8 mouse cellular contexts compared by ENCODE assay signal in genomic region chr4:150854839-150855246, GRCm38 (mm10). TPM values are rescaled to one million over a fixed set of nuclear protein-coding genes. Genes with fewer than 3 reads are reported as not detected.
DNase-seq lines count a peak whose midpoint lies in the region; ATAC-seq and TF ChIP-seq lines count a peak whose summit lies in the region.

No protein-coding gene starts in this region.

- no peak for TF ChIP-seq EP300 in heart, postnatal 0 days (IDR thresholded peaks at IDR 0.05; ENCODE audit: low read depth)
- no peak for TF ChIP-seq EP300 in liver, embryonic 14.5 days (IDR thresholded peaks at IDR 0.05; ENCODE audit: low read depth)

- H3K9me3 ChIP-seq in forebrain, embryonic 12.5 days: no peaks in the 10 kb centered on the region
- H3K9me3 ChIP-seq in heart, postnatal 0 days (replicated peaks; ENCODE audit: control insufficient read depth, low read length): no peaks in the 10 kb centered on the region
- no peaks in the 10 kb centered on the region for H3K9me3 ChIP-seq in liver, embryonic 14.5 days (ENCODE audit: control insufficient read depth, low read length)
- H3K9me3 ChIP-seq in neural tube, embryonic 11.5 days (ENCODE audit: control insufficient read depth, low read length): no peaks in the 10 kb centered on the region
- no peaks in the 10 kb centered on the region for H3K9me3 ChIP-seq in stomach, embryonic 16.5 days (replicated peaks; ENCODE audit: control insufficient read depth, low read length)

- peak; percentile 98 for ATAC-seq in forebrain, embryonic 12.5 days (ENCODE audit: low FRiP score)
- ATAC-seq in heart, postnatal 0 days (ENCODE audit: insufficient read depth, low read depth): peak; percentile 95
- ATAC-seq in liver, embryonic 14.5 days (ENCODE audit: insufficient read depth): peak; percentile 76
- peak; percentile 94 for ATAC-seq in neural tube, embryonic 11.5 days (ENCODE audit: insufficient read depth, low FRiP score, low TSS enrichment)
- peak; percentile 90 for ATAC-seq in stomach, embryonic 16.5 days (ENCODE audit: insufficient read depth, low FRiP score)

- DNase-seq in CD8-positive naive resting alpha-beta T cell, adult 2 months (ENCODE audit: low read depth in 2 of 2, low spot score in 2 of 2): peak; percentile 98
- DNase-seq in c-Kit-negative CD71-positive TER-119-positive erythroid progenitor cells, embryonic 14.5 days (ENCODE audit: low read depth, low spot score): peak; percentile 40
- peak; percentile 94 for DNase-seq in heart, postnatal 0 days (ENCODE audit: low spot score)
- peak; percentile 94 to 97 for DNase-seq in kidney, postnatal 36 days
- peak; percentile 59 to 76 (median 68) for DNase-seq in liver, embryonic 14.5 days (ENCODE audit: low read depth in 3 of 3, low spot score in 3 of 3)
- peak; percentile 98 for DNase-seq in neural tube, embryonic 11.5 days (ENCODE audit: low spot score)

- H3K36me3 ChIP-seq in forebrain, embryonic 12.5 days (replicated peaks): no peaks in the 10 kb centered on the region
- no peaks in the 10 kb centered on the region for H3K36me3 ChIP-seq in heart, postnatal 0 days (replicated peaks; ENCODE audit: control insufficient read depth, insufficient read depth, low read length)
- no peaks in the 10 kb centered on the region for H3K36me3 ChIP-seq in liver, embryonic 14.5 days (replicated peaks; ENCODE audit: control insufficient read depth, insufficient read depth, low read depth)
- no peaks in the 10 kb centered on the region for H3K36me3 ChIP-seq in neural tube, embryonic 11.5 days (ENCODE audit: control insufficient read depth, insufficient read depth, low read length)
- no peaks in the 10 kb centered on the region for H3K36me3 ChIP-seq in stomach, embryonic 16.5 days (ENCODE audit: control insufficient read depth, insufficient read depth, low read length)

- under 1% methylated on average over 56 of the region's 59 CpGs for WGBS in forebrain, embryonic 12.5 days
- under 1% methylated on average over 58 of the region's 59 CpGs for WGBS in heart, postnatal 0 days
- under 1% methylated on average over 59 of the region's 59 CpGs for WGBS in liver, embryonic 14.5 days (ENCODE audit: insufficient replicate concordance)
- under 1% methylated on average over 56 of the region's 59 CpGs for WGBS in neural tube, embryonic 11.5 days
- under 1% methylated on average over 59 of the region's 59 CpGs for WGBS in stomach, embryonic 16.5 days

- H3K9ac ChIP-seq in forebrain, embryonic 12.5 days: peak overlapping the region; percentile 92
- H3K9ac ChIP-seq in heart, postnatal 0 days (replicated peaks; ENCODE audit: low read depth, low read length): peak overlapping the region; percentile 88
- peak overlapping the region; percentile 58 for H3K9ac ChIP-seq in liver, embryonic 14.5 days (replicated peaks)
- peak overlapping the region; percentile 93 for H3K9ac ChIP-seq in neural tube, embryonic 11.5 days (ENCODE audit: low read length)
- H3K9ac ChIP-seq in stomach, embryonic 16.5 days (ENCODE audit: low read length): peak overlapping the region; percentile 98

- peak; percentile 43 for TF ChIP-seq CTCF in heart, postnatal 0 days (IDR thresholded peaks at IDR 0.05; ENCODE audit: low read depth)
- peak; percentile 51 for TF ChIP-seq CTCF in liver, embryonic 14.5 days (IDR thresholded peaks at IDR 0.05; ENCODE audit: low read depth)

- H3K4me2 ChIP-seq in forebrain, embryonic 12.5 days: peak overlapping the region; percentile 59
- peak overlapping the region; percentile 91 for H3K4me2 ChIP-seq in heart, postnatal 0 days (ENCODE audit: low read depth, low read length)
- H3K4me2 ChIP-seq in liver, embryonic 14.5 days (ENCODE audit: low read depth): peak overlapping the region; percentile 72
- peak overlapping the region; percentile 50 for H3K4me2 ChIP-seq in neural tube, embryonic 11.5 days (ENCODE audit: low read depth)
- H3K4me2 ChIP-seq in stomach, embryonic 16.5 days (ENCODE audit: low read depth, low read length): peak overlapping the region; percentile 60

- H3K27ac ChIP-seq in forebrain, embryonic 12.5 days: peak overlapping the region; percentile 99
- peak overlapping the region; percentile 93 for H3K27ac ChIP-seq in heart, postnatal 0 days (ENCODE audit: low read depth)
- no peak overlapping the region for H3K27ac ChIP-seq in liver, embryonic 14.5 days
- H3K27ac ChIP-seq in neural tube, embryonic 11.5 days (ENCODE audit: low read depth, low read length): peak overlapping the region; percentile 97
- peak overlapping the region; percentile 99 for H3K27ac ChIP-seq in stomach, embryonic 16.5 days (ENCODE audit: low read length)

- peak overlapping the region; percentile 75 for H3K4me3 ChIP-seq in forebrain, embryonic 12.5 days (replicated peaks)
- peak overlapping the region; percentile 82 for H3K4me3 ChIP-seq in heart, postnatal 0 days (ENCODE audit: low read depth, low read length)
- peak overlapping the region; percentile 58 to 61 for H3K4me3 ChIP-seq in liver, embryonic 14.5 days (ENCODE audit: insufficient read depth in 1 of 2, low read depth in 2 of 2, low read length in 2 of 2)
- H3K4me3 ChIP-seq in neural tube, embryonic 11.5 days (ENCODE audit: low read depth, low read length): peak overlapping the region; percentile 81
- H3K4me3 ChIP-seq in stomach, embryonic 16.5 days (replicated peaks; ENCODE audit: low read length): peak overlapping the region; percentile 88

- peaks cover 13% of the 10 kb centered on the region for H3K4me1 ChIP-seq in forebrain, embryonic 12.5 days
- H3K4me1 ChIP-seq in heart, postnatal 0 days (ENCODE audit: control insufficient read depth, insufficient read depth): peaks cover 5% of the 10 kb centered on the region
- peaks cover 0 to 4% of the 10 kb centered on the region in 2 experiments; a peak in 2 of 4 replicates for H3K4me1 ChIP-seq in liver, embryonic 14.5 days (replicated peaks; ENCODE audit: control insufficient read depth in 2 of 2, insufficient read depth in 2 of 2, low read length in 1 of 2)
- peaks cover 8% of the 10 kb centered on the region; the same call in 1 of the 2 replicates for H3K4me1 ChIP-seq in neural tube, embryonic 11.5 days (ENCODE audit: control insufficient read depth, insufficient read depth, low read length)
- H3K4me1 ChIP-seq in stomach, embryonic 16.5 days (ENCODE audit: control insufficient read depth, insufficient read depth, low read length): peaks cover 13% of the 10 kb centered on the region

- peaks cover 12% of the 10 kb centered on the region for H3K27me3 ChIP-seq in forebrain, embryonic 12.5 days
- H3K27me3 ChIP-seq in heart, postnatal 0 days (ENCODE audit: control insufficient read depth, insufficient read depth, low read length): peaks cover 7% of the 10 kb centered on the region; the same call in 1 of the 2 replicates
- peaks cover 18% of the 10 kb centered on the region for H3K27me3 ChIP-seq in liver, embryonic 14.5 days (ENCODE audit: control insufficient read depth, insufficient read depth, low read length)
- H3K27me3 ChIP-seq in neural tube, embryonic 11.5 days (ENCODE audit: control insufficient read depth, insufficient read depth, low read length): no peaks in the 10 kb centered on the region
- no peaks in the 10 kb centered on the region for H3K27me3 ChIP-seq in stomach, embryonic 16.5 days (ENCODE audit: control insufficient read depth, insufficient read depth, low read length)

RNA-seq across cellular contexts. Expression of gene Errfi1, which starts 1.1 kb away (rescaled TPM):
- 16.5 and 17.2 TPM in 2 replicates for polyA plus RNA-seq in forebrain, embryonic 12.5 days (2016; fragmentation: Nextera tagmentation; extraction: Ambion mirVana)
- total RNA-seq in heart, postnatal 0 days (2014; rRNA removed; ENCODE audit: low replicate concordance): 16.0 and 33.7 TPM in 2 replicates
- polyA plus RNA-seq in heart, postnatal 0 days (2015; fragmentation: Nextera tagmentation; extraction: Ambion mirVana): 7.4 and 7.9 TPM in 2 replicates
- 11.3 and 12.6 TPM in 2 replicates for polyA plus RNA-seq in liver, embryonic 14.5 days (2012; rRNA removed)
- 23.1 and 26.1 TPM in 2 replicates for polyA plus RNA-seq in liver, embryonic 14.5 days (2014; fragmentation: Nextera tagmentation; extraction: Ambion mirVana)
- 62.4 and 63.7 TPM in 2 replicates for polyA plus RNA-seq in neural tube, embryonic 11.5 days (2014; fragmentation: Nextera tagmentation; extraction: Ambion mirVana)
- polyA plus RNA-seq in stomach, embryonic 16.5 days (2015; fragmentation: Nextera tagmentation; extraction: Ambion mirVana): 29.4 and 30.8 TPM in 2 replicates

RNA-seq across cellular contexts. Expression of gene Park7, which starts 59.4 kb away (rescaled TPM):
- polyA plus RNA-seq in forebrain, embryonic 12.5 days (2016; fragmentation: Nextera tagmentation; extraction: Ambion mirVana): 379 and 381 TPM in 2 replicates
- total RNA-seq in heart, postnatal 0 days (2014; rRNA removed; ENCODE audit: low replicate concordance): 120 and 152 TPM in 2 replicates
- 322 and 333 TPM in 2 replicates for polyA plus RNA-seq in heart, postnatal 0 days (2015; fragmentation: Nextera tagmentation; extraction: Ambion mirVana)
- 130 and 180 TPM in 2 replicates for polyA plus RNA-seq in liver, embryonic 14.5 days (2012; rRNA removed)
- polyA plus RNA-seq in liver, embryonic 14.5 days (2014; fragmentation: Nextera tagmentation; extraction: Ambion mirVana): 259 and 263 TPM in 2 replicates
- polyA plus RNA-seq in neural tube, embryonic 11.5 days (2014; fragmentation: Nextera tagmentation; extraction: Ambion mirVana): 417 and 424 TPM in 2 replicates
- polyA plus RNA-seq in stomach, embryonic 16.5 days (2015; fragmentation: Nextera tagmentation; extraction: Ambion mirVana): 362 and 368 TPM in 2 replicates

RNA-seq across cellular contexts. Expression of gene Tnfrsf9, which starts 59.5 kb away (rescaled TPM):
- polyA plus RNA-seq in forebrain, embryonic 12.5 days (2016; fragmentation: Nextera tagmentation; extraction: Ambion mirVana): 0.54 TPM in 1 of 2 replicates, not detected in the other
- total RNA-seq in heart, postnatal 0 days (2014; rRNA removed; ENCODE audit: low replicate concordance): 2.0 and 3.5 TPM in 2 replicates
- 0.36 and 0.53 TPM in 2 replicates for polyA plus RNA-seq in heart, postnatal 0 days (2015; fragmentation: Nextera tagmentation; extraction: Ambion mirVana)
- 0.08 and 0.10 TPM in 2 replicates for polyA plus RNA-seq in liver, embryonic 14.5 days (2012; rRNA removed)
- polyA plus RNA-seq in liver, embryonic 14.5 days (2014; fragmentation: Nextera tagmentation; extraction: Ambion mirVana): not detected in 2 replicates
- 0.20 and 0.39 TPM in 2 replicates for polyA plus RNA-seq in neural tube, embryonic 11.5 days (2014; fragmentation: Nextera tagmentation; extraction: Ambion mirVana)
- 0.84 and 1.3 TPM in 2 replicates for polyA plus RNA-seq in stomach, embryonic 16.5 days (2015; fragmentation: Nextera tagmentation; extraction: Ambion mirVana)

Comparison
In these comparisons a context has a peak if more than half of its experiments do, and no peak if none do; other contexts are left out.
1. DNase-seq: peak in every context shown above with its lines; median percentile 98 in CD8-positive naive resting alpha-beta T cell, adult 2 months; 98 in neural tube, embryonic 11.5 days; 96 in kidney, postnatal 36 days; 94 in heart, postnatal 0 days; 68 in liver, embryonic 14.5 days; 40 in c-Kit-negative CD71-positive TER-119-positive erythroid progenitor cells, embryonic 14.5 days.